Mouse (Mus musculus) neural tube, embryonic 15.5 days (tissue): ENCODE data around the gene Ghdc. TPM values are rescaled to one million over a fixed set of nuclear protein-coding genes. Genes with fewer than 3 reads are reported as not detected.

ENCODE experiments used
- polyA plus RNA-seq: library from polyadenylated mRNA; unstranded; fragments of >200 nt; fragmentation: Nextera tagmentation; extraction: Ambion mirVana; gene quantifications from 2 replicates; pipeline ENCODE4 v1.2.1, GENCODE M21; 2015

Gene Ghdc
- polyA plus RNA-seq, 1 experiment from 2014 or later: 9.9 TPM

Other genes with a start within 250 kb of the Ghdc start
- gene Acly, start 243.0 kb downstream of the Ghdc start, polyA plus RNA-seq: 213 and 218 TPM in 2 replicates
- 1.2 and 2.1 TPM in 2 replicates for gene Ttc25, start 225.3 kb downstream of the Ghdc start, polyA plus RNA-seq
- 62.0 and 74.6 TPM in 2 replicates for gene Cnp, start 196.1 kb downstream of the Ghdc start, polyA plus RNA-seq
- 90.1 and 96.3 TPM in 2 replicates for gene Nkiras2, start 151.7 kb downstream of the Ghdc start, polyA plus RNA-seq
- gene Dnajc7, start 150.8 kb downstream of the Ghdc start, polyA plus RNA-seq: 287 and 298 TPM in 2 replicates
- gene Zfp385c, start 78.5 kb downstream of the Ghdc start, polyA plus RNA-seq: 0.77 TPM in 2 replicates
- 2.7 and 4.4 TPM in 2 replicates for gene Dhx58, start 66.7 kb downstream of the Ghdc start, polyA plus RNA-seq
- 64.4 and 67.2 TPM in 2 replicates for gene Kat2a, start 58.5 kb downstream of the Ghdc start, polyA plus RNA-seq
- gene Hspb9, start 57.1 kb downstream of the Ghdc start, polyA plus RNA-seq: 0.43 TPM in 1 of 2 replicates, not detected in the other
- 41.8 and 49.8 TPM in 2 replicates for gene Rab5c, start 32.7 kb downstream of the Ghdc start, polyA plus RNA-seq
- 6.0 and 9.0 TPM in 2 replicates for gene Kcnh4, start 11.0 kb downstream of the Ghdc start, polyA plus RNA-seq
- 0.33 and 0.75 TPM in 2 replicates for gene Hcrt, start 8.0 kb downstream of the Ghdc start, polyA plus RNA-seq
- 18.5 and 25.5 TPM in 2 replicates for gene Stat5b, start 79.8 kb upstream of the Ghdc start, polyA plus RNA-seq
- gene Stat5a, start 88.4 kb upstream of the Ghdc start, polyA plus RNA-seq: 2.1 and 10.1 TPM in 2 replicates
- gene Stat3, start 168.6 kb upstream of the Ghdc start, polyA plus RNA-seq: 57.9 and 66.9 TPM in 2 replicates
- gene Cavin1, start 199.9 kb upstream of the Ghdc start, polyA plus RNA-seq: 45.6 and 73.4 TPM in 2 replicates
- gene Atp6v0a1, start 238.5 kb upstream of the Ghdc start, polyA plus RNA-seq: 150 and 167 TPM in 2 replicates